Mouse (Mus musculus): Measurements from ENCODE around the gene Rnf20. TPM values are rescaled to one million over a fixed set of nuclear protein-coding genes. Genes with fewer than 3 reads are reported as not detected.
"Not testable (repeated sequence)": the region's sequence is repeated elsewhere in the genome, so short reads cannot be mapped to it uniquely, and the experiment has no call there.

Rnf20 gene
- polyA plus RNA-seq, 1 experiment from 2014 or later = 32.2 TPM

GRCm38 (mm10) chr4:49616924-49617323, 14.9 kb upstream of the Rnf20 start:
- Histone ChIP-seq H3K9ac (no peak overlapping the region), H3K9me3 (no peaks in the 10 kb centered on the region), H3K4me1 (replicated peaks) (no peaks in the 10 kb centered on the region), H3K4me3 (replicated peaks) (no peak overlapping the region), H3K27ac (no peak overlapping the region), H3K27me3 (replicated peaks) (no peaks in the 10 kb centered on the region), H3K36me3 (no peaks in the 10 kb centered on the region), H3K4me2 (replicated peaks) (no peak overlapping the region)
- no peak for ATAC-seq
- WGBS = 91% methylated on average over 10 of the region's 10 CpGs

GRCm38 (mm10) chr4:49619861-49620260, 11.9 kb upstream of the Rnf20 start:
- H3K4me1 ChIP-seq (replicated peaks); H3K4me3 ChIP-seq (replicated peaks); H3K36me3 ChIP-seq; H3K27me3 ChIP-seq (replicated peaks); ATAC-seq; H3K9ac ChIP-seq; H3K27ac ChIP-seq; H3K9me3 ChIP-seq; H3K4me2 ChIP-seq (replicated peaks): not testable (repeated sequence)
- WGBS = 89% methylated on average over 7 of the region's 7 CpGs

- Histone ChIP-seq H3K9ac (no peak overlapping the region), H3K4me2 (replicated peaks) (no peak overlapping the region), H3K4me1 (replicated peaks) (no peaks in the 10 kb centered on the region), H3K27ac (no peak overlapping the region), H3K4me3 (replicated peaks) (no peak overlapping the region), H3K36me3 (no peaks in the 10 kb centered on the region), H3K9me3 (no peaks in the 10 kb centered on the region), H3K27me3 (replicated peaks) (no peaks in the 10 kb centered on the region)
- 50% methylated on average over 2 of the region's 2 CpGs for WGBS
- ATAC-seq = peak; percentile 79
Observed at GRCm38 (mm10) chr4:49622272-49622671, 9.5 kb upstream of the Rnf20 start.

GRCm38 (mm10) chr4:49623916-49624315, 7.9 kb upstream of the Rnf20 start:
- H3K4me2 ChIP-seq (replicated peaks) = no peak overlapping the region
- no peaks in the 10 kb centered on the region for H3K36me3 ChIP-seq
- 68% methylated on average over 4 of the region's 4 CpGs for WGBS
- no peaks in the 10 kb centered on the region for H3K9me3 ChIP-seq
- no peak overlapping the region for H3K4me3 ChIP-seq (replicated peaks)
- ATAC-seq = no peak
- no peak overlapping the region for H3K9ac ChIP-seq
- no peak overlapping the region for H3K27ac ChIP-seq
- no peaks in the 10 kb centered on the region for H3K27me3 ChIP-seq (replicated peaks)
- H3K4me1 ChIP-seq (replicated peaks) = no peaks in the 10 kb centered on the region

- H3K9ac ChIP-seq; H3K36me3 ChIP-seq; H3K27me3 ChIP-seq (replicated peaks); H3K4me2 ChIP-seq (replicated peaks); H3K9me3 ChIP-seq; ATAC-seq; H3K4me3 ChIP-seq (replicated peaks); H3K4me1 ChIP-seq (replicated peaks); H3K27ac ChIP-seq: not testable (repeated sequence)
- 85% methylated on average over 4 of the region's 4 CpGs for WGBS
Observed at GRCm38 (mm10) chr4:49624969-49625368, 6.8 kb upstream of the Rnf20 start.

- H3K36me3 ChIP-seq = no peaks in the 10 kb centered on the region
- H3K4me3 ChIP-seq (replicated peaks) = no peak overlapping the region
- no peak overlapping the region for H3K4me2 ChIP-seq (replicated peaks)
- no peak overlapping the region for H3K9ac ChIP-seq
- H3K4me1 ChIP-seq (replicated peaks) = no peaks in the 10 kb centered on the region
- WGBS = 3% methylated on average over 3 of the region's 3 CpGs
- no peak for ATAC-seq
- no peaks in the 10 kb centered on the region for H3K27me3 ChIP-seq (replicated peaks)
- no peaks in the 10 kb centered on the region for H3K9me3 ChIP-seq
- no peak overlapping the region for H3K27ac ChIP-seq
Observed at GRCm38 (mm10) chr4:49626973-49627372, 4.8 kb upstream of the Rnf20 start.

- ATAC-seq = no peak
- Histone ChIP-seq H3K27ac (no peak overlapping the region), H3K4me1 (replicated peaks) (no peaks in the 10 kb centered on the region), H3K4me3 (replicated peaks) (no peak overlapping the region), H3K27me3 (replicated peaks) (no peaks in the 10 kb centered on the region), H3K9me3 (no peaks in the 10 kb centered on the region), H3K36me3 (no peaks in the 10 kb centered on the region), H3K9ac (no peak overlapping the region), H3K4me2 (replicated peaks) (no peak overlapping the region)
- WGBS = 75% methylated on average over 5 of the region's 5 CpGs
Observed at GRCm38 (mm10) chr4:49628941-49629340, 2.9 kb upstream of the Rnf20 start.

- ATAC-seq = peak; percentile 79
- H3K4me2 ChIP-seq (replicated peaks) = peak overlapping the region; percentile 73
- H3K4me1 ChIP-seq (replicated peaks) = no peaks in the 10 kb centered on the region
- H3K9me3 ChIP-seq = no peaks in the 10 kb centered on the region
- peak overlapping the region; percentile 94 for H3K27ac ChIP-seq
- under 1% methylated on average over 30 of the region's 30 CpGs for WGBS
- H3K36me3 ChIP-seq = no peaks in the 10 kb centered on the region
- no peaks in the 10 kb centered on the region for H3K27me3 ChIP-seq (replicated peaks)
- H3K4me3 ChIP-seq (replicated peaks) = peak overlapping the region; percentile 77
- H3K9ac ChIP-seq = peak overlapping the region; percentile 87
Observed at GRCm38 (mm10) chr4:49632139-49632481, 304 bp downstream of the Rnf20 start.

GRCm38 (mm10) chr4:49637821-49638220, 6.0 kb downstream of the Rnf20 start:
- H3K9me3 ChIP-seq = no peaks in the 10 kb centered on the region
- WGBS = 89% methylated on average over 11 of the region's 11 CpGs
- H3K9ac ChIP-seq = no peak overlapping the region
- H3K27ac ChIP-seq = no peak overlapping the region
- peaks cover 1% of the 10 kb centered on the region; the same call in 1 of the 2 replicates for H3K36me3 ChIP-seq
- no peaks in the 10 kb centered on the region for H3K4me1 ChIP-seq (replicated peaks)
- no peak overlapping the region for H3K4me2 ChIP-seq (replicated peaks)
- no peak overlapping the region for H3K4me3 ChIP-seq (replicated peaks)
- no peaks in the 10 kb centered on the region for H3K27me3 ChIP-seq (replicated peaks)
- ATAC-seq = no peak

GRCm38 (mm10) chr4:49639913-49640312, 8.1 kb downstream of the Rnf20 start:
- Histone ChIP-seq H3K27ac (no peak overlapping the region), H3K4me1 (replicated peaks) (no peaks in the 10 kb centered on the region), H3K9ac (no peak overlapping the region), H3K4me3 (replicated peaks) (no peak overlapping the region), H3K27me3 (replicated peaks) (no peaks in the 10 kb centered on the region), H3K4me2 (replicated peaks) (no peak overlapping the region), H3K36me3 (peaks cover 15% of the 10 kb centered on the region), H3K9me3 (no peaks in the 10 kb centered on the region)
- 64% methylated on average over 2 of the region's 2 CpGs for WGBS
- ATAC-seq = no peak

GRCm38 (mm10) chr4:49659421-49659820, 27.6 kb downstream of the Rnf20 start:
- peaks cover 13% of the 10 kb centered on the region for H3K36me3 ChIP-seq
- WGBS = 94% methylated on average over 1 of the region's 1 CpGs

GRCm38 (mm10) chr4:49661664-49662063, 29.9 kb downstream of the Rnf20 start:
- Histone ChIP-seq H3K9ac (no peak overlapping the region), H3K4me3 (replicated peaks) (no peak overlapping the region), H3K4me1 (replicated peaks) (no peaks in the 10 kb centered on the region), H3K27ac (no peak overlapping the region), H3K36me3 (0 out of 2 replicates have a peak, but pooled peaks cover 5% of the 10 kb centered on the region), H3K4me2 (replicated peaks) (no peak overlapping the region), H3K27me3 (replicated peaks) (no peaks in the 10 kb centered on the region), H3K9me3 (no peaks in the 10 kb centered on the region)
- ATAC-seq = no peak
- 92% methylated on average over 9 of the region's 9 CpGs for WGBS

More at GRCm38 (mm10) chr4:49659421-49659820, 27.6 kb downstream of the Rnf20 start:
- H3K4me3 ChIP-seq (replicated peaks) = no peak overlapping the region
- H3K4me1 ChIP-seq (replicated peaks) = no peaks in the 10 kb centered on the region
- H3K9ac ChIP-seq = no peak overlapping the region
- no peaks in the 10 kb centered on the region for H3K9me3 ChIP-seq
- no peak overlapping the region for H3K4me2 ChIP-seq (replicated peaks)
- no peak overlapping the region for H3K27ac ChIP-seq
- no peaks in the 10 kb centered on the region for H3K27me3 ChIP-seq (replicated peaks)
- no peak for ATAC-seq

GRCm38 (mm10) chr4:49662231-49662630, 30.4 kb downstream of the Rnf20 start:
- Histone ChIP-seq H3K36me3 (0 out of 2 replicates have a peak, but pooled peaks cover 5% of the 10 kb centered on the region), H3K27me3 (replicated peaks) (no peaks in the 10 kb centered on the region), H3K4me1 (replicated peaks) (no peaks in the 10 kb centered on the region), H3K9me3 (no peaks in the 10 kb centered on the region), H3K9ac (no peak overlapping the region), H3K27ac (no peak overlapping the region), H3K4me3 (replicated peaks) (no peak overlapping the region), H3K4me2 (replicated peaks) (no peak overlapping the region)
- WGBS = 87% methylated on average over 4 of the region's 4 CpGs
- ATAC-seq = no peak

Measured in intestine, embryonic 15.5 days (tissue).